Comparison of ENCODE assay signal across 8 mouse cellular contexts in the genomic region with DNA sequence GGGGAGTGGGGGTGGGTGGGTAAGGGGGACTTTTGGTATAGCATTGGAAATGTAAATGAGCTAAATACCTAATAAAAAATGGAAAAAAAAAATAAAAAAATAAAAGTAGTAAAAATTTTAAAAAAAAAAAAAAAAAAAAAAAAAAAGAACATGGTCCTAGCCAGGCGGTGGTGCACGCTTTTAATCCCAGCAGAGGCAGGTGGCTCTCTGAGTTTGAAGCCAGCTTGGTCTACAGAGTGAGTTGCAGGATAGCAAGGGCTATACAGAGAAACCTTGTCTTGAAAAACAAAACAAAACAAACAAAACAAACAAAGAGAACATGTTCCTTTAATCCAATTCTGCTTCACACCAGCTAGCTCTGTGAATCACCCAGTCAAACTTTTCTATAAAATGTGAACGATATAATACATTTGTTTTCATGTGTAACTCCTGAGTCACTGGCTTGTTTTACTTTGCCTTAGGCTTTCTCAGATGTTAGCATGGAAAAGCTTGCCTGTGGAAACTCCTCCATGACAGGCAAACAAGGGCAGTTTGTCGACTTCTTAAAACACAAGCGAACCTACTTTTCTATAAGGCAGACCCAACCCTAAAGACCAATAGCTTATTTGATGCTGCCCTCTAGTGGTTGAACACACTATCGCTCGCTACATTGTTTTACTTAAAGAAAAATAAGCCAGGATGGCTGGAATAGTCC.
DNase-seq lines count a peak whose midpoint lies in the region; ATAC-seq and TF ChIP-seq lines count a peak whose summit lies in the region.

No protein-coding gene starts in this region.

- peak; percentile 73 to 78 for DNase-seq in right cerebral cortex, adult 2 months (ENCODE audit: low spot score in 2 of 2)
- DNase-seq in right cerebral cortex, postnatal 4 days = no peak
- DNase-seq in forebrain, embryonic 14.5 days (ENCODE audit: low spot score) = peak; percentile 94
- DNase-seq in limb, embryonic 14.5 days (ENCODE audit: low spot score) = peak; percentile 95
- DNase-seq in naive thymus-derived CD4-positive, alpha-beta T cell, adult 2 months (ENCODE audit: low read depth) = peak; percentile 86
- peak; percentile 59 for DNase-seq in thymus, postnatal 25 days

- H3K27me3 ChIP-seq in forebrain, embryonic 14.5 days (replicated peaks; ENCODE audit: control insufficient read depth, insufficient read depth, low read length) = no peaks in the 10 kb centered on the region
- no peaks in the 10 kb centered on the region for H3K27me3 ChIP-seq in limb, embryonic 14.5 days (ENCODE audit: control insufficient read depth, insufficient read depth, low read length)

- H3K36me3 ChIP-seq in forebrain, embryonic 14.5 days (ENCODE audit: control insufficient read depth, insufficient read depth, low read length) = no peaks in the 10 kb centered on the region
- no peaks in the 10 kb centered on the region for H3K36me3 ChIP-seq in limb, embryonic 14.5 days (ENCODE audit: control insufficient read depth, insufficient read depth, low read length)

- no peak overlapping the region for H3K4me3 ChIP-seq in forebrain, embryonic 14.5 days (ENCODE audit: low read depth, low read length)
- no peak overlapping the region for H3K4me3 ChIP-seq in limb, embryonic 14.5 days (replicated peaks; ENCODE audit: low read length)

- ATAC-seq in cerebellum, adult (ENCODE audit: insufficient number of reproducible peaks, low FRiP score, low TSS enrichment) = peak; percentile 64; the same call in 1 of the 2 replicates
- peak; percentile 83 for ATAC-seq in forebrain, embryonic 14.5 days
- peak; percentile 91 for ATAC-seq in inflammation-experienced regulatory T-cells, adult 6 months
- peak; percentile 78; the same call in 1 of the 2 replicates for ATAC-seq in limb, embryonic 14.5 days (ENCODE audit: low FRiP score, low read depth)

- H3K9me3 ChIP-seq in forebrain, embryonic 14.5 days (replicated peaks; ENCODE audit: control insufficient read depth, low read length) = no peaks in the 10 kb centered on the region
- H3K9me3 ChIP-seq in limb, embryonic 14.5 days (ENCODE audit: control insufficient read depth, low read length) = no peaks in the 10 kb centered on the region

- no peaks in the 10 kb centered on the region for H3K4me1 ChIP-seq in forebrain, embryonic 14.5 days (ENCODE audit: control insufficient read depth, insufficient read depth, low read length)
- H3K4me1 ChIP-seq in limb, embryonic 14.5 days (ENCODE audit: control insufficient read depth, insufficient read depth, low read length) = no peaks in the 10 kb centered on the region

- no peak overlapping the region for H3K4me2 ChIP-seq in forebrain, embryonic 14.5 days (ENCODE audit: low read length)
- H3K4me2 ChIP-seq in limb, embryonic 14.5 days (replicated peaks; ENCODE audit: low read depth, low read length, severe bottlenecking) = no peak overlapping the region

- no peak overlapping the region for H3K27ac ChIP-seq in forebrain, embryonic 14.5 days (ENCODE audit: low read depth, low read length)
- H3K27ac ChIP-seq in limb, embryonic 14.5 days (replicated peaks; ENCODE audit: low read depth, low read length) = no peak overlapping the region

- no peak overlapping the region for H3K9ac ChIP-seq in forebrain, embryonic 14.5 days (ENCODE audit: low read length)
- H3K9ac ChIP-seq in limb, embryonic 14.5 days (ENCODE audit: low read depth, low read length, severe bottlenecking) = no peak overlapping the region

- WGBS in forebrain, embryonic 14.5 days = 36% methylated on average over 7 of the region's 7 CpGs
- 30% methylated on average over 7 of the region's 7 CpGs for WGBS in limb, embryonic 14.5 days

- no peak for TF ChIP-seq POLR2A in limb, embryonic 14.5 days (IDR thresholded peaks at IDR 0.05; ENCODE audit: borderline replicate concordance, extremely low read depth, insufficient read depth, insufficient read length)
